Mouse (Mus musculus): ENCODE measurements around the gene Efemp2.

Gene Efemp2

GRCm38 (mm10) chr19:5496052-5496370 is 22.3 kb downstream of the Efemp2 start:
- WGBS = 79% methylated on average over 16 of the region's 16 CpGs

- WGBS = 90% methylated on average over 2 of the region's 2 CpGs
These were observed 26.6 kb downstream of the Efemp2 start for GRCm38 (mm10) chr19:5500330-5500875.

GRCm38 (mm10) chr19:5503687-5504086 is 29.9 kb downstream of the Efemp2 start, which contains the start of gene 1700020D05Rik:
1700020D05Rik (minus strand) TSS chr19:5503787.
- 70% methylated on average over 17 of the region's 17 CpGs for WGBS

- 2% methylated on average over 47 of the region's 47 CpGs for WGBS
These were observed 36.6 kb downstream of the Efemp2 start, which contains the start of gene Snx32 for GRCm38 (mm10) chr19:5510031-5511026. Snx32 (minus strand) TSS chr19:5510538.

GRCm38 (mm10) chr19:5511074-5511632 is 37.4 kb downstream of the Efemp2 start:
- 40% methylated on average over 14 of the region's 15 CpGs for WGBS

GRCm38 (mm10) chr19:5512091-5513004 is 38.6 kb downstream of the Efemp2 start:
- WGBS = 68% methylated on average over 12 of the region's 12 CpGs

GRCm38 (mm10) chr19:5513005-5513349 is 39.2 kb downstream of the Efemp2 start:
- WGBS = 83% methylated on average over 3 of the region's 3 CpGs

- 83% methylated on average over 7 of the region's 7 CpGs for WGBS
These were observed 42.4 kb downstream of the Efemp2 start for GRCm38 (mm10) chr19:5515840-5516777.

GRCm38 (mm10) chr19:5516906-5517505 is 43.3 kb downstream of the Efemp2 start:
- 79% methylated on average over 8 of the region's 8 CpGs for WGBS

GRCm38 (mm10) chr19:5518721-5519120 is 45.0 kb downstream of the Efemp2 start:
- WGBS = 95% methylated on average over 3 of the region's 3 CpGs

GRCm38 (mm10) chr19:5525204-5525603 is 51.5 kb downstream of the Efemp2 start:
- WGBS = 82% methylated on average over 5 of the region's 5 CpGs

GRCm38 (mm10) chr19:5529325-5530137 is 55.8 kb downstream of the Efemp2 start:
- WGBS = 4% methylated on average over 20 of the region's 20 CpGs

GRCm38 (mm10) chr19:5530138-5530524 is 56.4 kb downstream of the Efemp2 start:
- 39% methylated on average over 7 of the region's 7 CpGs for WGBS

Data from cerebral cortex, adult 2 months (tissue).